Mouse (Mus musculus): ENCODE measurements around the gene Ddx60.

- no peak for TF ChIP-seq CTCF (IDR thresholded peaks at IDR 0.05; ENCODE audit: low read depth)
- no peak for TF ChIP-seq EP300 (optimal IDR thresholded peaks at IDR 0.05)
These were observed 41.7 kb downstream of the Ddx60 start for GRCm38 (mm10) chr8:61969581-61969980.

All from stomach, postnatal 0 days (tissue).